Mouse (Mus musculus) erythroblast, embryonic 14.5 days (primary cell): ENCODE results near the gene Ntm. TPM values are rescaled to one million over a fixed set of nuclear protein-coding genes. Genes with fewer than 3 reads are reported as not detected.

Source experiments
- H3K27me3 ChIP-seq: 2 replicates; pipeline ENCODE4 v1.6.1; 2012; ENCODE audit warnings: inconsistent platforms; ENCODE audit not compliant: control insufficient read depth
- H3K36me3 ChIP-seq: 2 replicates; pipeline ENCODE4 v1.6.1; 2012; ENCODE audit warnings: mild to moderate bottlenecking, inconsistent platforms; ENCODE audit not compliant: control insufficient read depth
- H3K4me1 ChIP-seq: 2 replicates; pipeline ENCODE4 v1.6.1; 2012; ENCODE audit warnings: inconsistent platforms; ENCODE audit not compliant: control insufficient read depth
- H3K4me3 ChIP-seq: replicated peaks from 2 replicates; pipeline ENCODE3; 2012; ENCODE audit warnings: moderate library complexity, mild to moderate bottlenecking, inconsistent platforms
- H3K9me3 ChIP-seq: 2 replicates; pipeline ENCODE4 v1.6.1; 2012; ENCODE audit warnings: low read length, inconsistent platforms, mixed read lengths; ENCODE audit not compliant: control insufficient read depth
- GATA1 ChIP-seq: IDR thresholded peaks from 2 replicates; pipeline ENCODE4 v1.6.1; 2012; ENCODE audit warnings: low read length, inconsistent platforms, mixed read lengths
- TAL1 ChIP-seq: IDR thresholded peaks from 3 replicates; pipeline ENCODE4 v1.6.1; 2012; ENCODE audit warnings: low read length, inconsistent platforms, mixed read lengths
- polyA plus RNA-seq: library from polyadenylated mRNA; stranded (reverse); fragments of >175 nt; gene quantifications from 2 replicates; pipeline ENCODE4 v1.2.3, GENCODE M21; 2012

The Ntm gene
- polyA plus RNA-seq, result 0.01 TPM in 1 of 2 replicates, not detected in the other

DNA sequence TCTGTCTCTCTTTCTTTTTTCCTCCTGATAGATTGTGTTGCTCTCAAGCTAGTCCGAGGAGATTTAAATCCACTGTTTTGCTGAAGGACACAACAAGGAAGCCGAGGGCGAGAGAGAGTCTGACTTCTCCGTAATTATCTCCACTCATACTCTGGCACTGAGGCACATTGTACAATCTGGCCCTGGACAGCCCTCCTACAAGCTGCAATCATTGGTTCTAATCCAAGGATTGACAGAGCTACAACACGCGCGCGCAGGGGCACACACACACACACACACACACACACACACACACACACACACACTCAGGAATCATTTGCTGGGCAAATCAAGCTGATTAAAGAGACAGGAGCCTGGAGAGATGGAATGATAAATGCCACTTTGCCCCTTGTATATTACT is at the start of gene Ntm:
TSS of gene Ntm (minus strand) at position 164 of the 400 bp plus-strand sequence.
- no peak within 1 kb of the TSS for H3K4me3 ChIP-seq
- TF ChIP-seq GATA1 (no peak), TAL1 (no peak)

DNA sequence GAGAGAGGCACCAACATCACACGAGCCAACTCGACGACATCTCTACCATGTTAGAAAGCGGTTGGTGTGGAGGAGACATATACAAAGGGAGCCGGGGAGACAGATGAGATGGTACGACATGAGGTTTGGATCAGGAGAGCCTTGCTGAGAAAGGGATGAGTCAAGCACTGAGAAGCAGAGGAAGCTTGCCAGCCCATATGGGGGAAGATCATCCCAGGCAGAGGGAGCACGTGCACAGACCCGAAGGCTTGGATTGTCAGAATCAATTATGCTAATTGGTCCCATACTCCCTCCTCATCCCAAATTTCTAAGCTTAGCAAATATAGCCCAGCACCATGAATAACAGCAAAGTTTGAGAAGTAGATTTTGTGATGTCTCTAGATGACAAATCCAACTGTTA is 42.8 kb upstream of the Ntm start:
- Histone ChIP-seq H3K4me3 (no peak overlapping the region), H3K4me1 (no peaks in the 10 kb centered on the region), H3K27me3 (no peaks in the 10 kb centered on the region), H3K9me3 (no peaks in the 10 kb centered on the region), H3K36me3 (no peaks in the 10 kb centered on the region)
- TF ChIP-seq GATA1 (no peak), TAL1 (no peak)

More for the DNA sequence above, at the start of gene Ntm:
- peaks cover 23% of the 10 kb centered on the region for H3K27me3 ChIP-seq
- H3K4me1 ChIP-seq, result no peaks in the 10 kb centered on the region
- H3K36me3 ChIP-seq, result no peaks in the 10 kb centered on the region
- H3K9me3 ChIP-seq, result no peaks in the 10 kb centered on the region

DNA sequence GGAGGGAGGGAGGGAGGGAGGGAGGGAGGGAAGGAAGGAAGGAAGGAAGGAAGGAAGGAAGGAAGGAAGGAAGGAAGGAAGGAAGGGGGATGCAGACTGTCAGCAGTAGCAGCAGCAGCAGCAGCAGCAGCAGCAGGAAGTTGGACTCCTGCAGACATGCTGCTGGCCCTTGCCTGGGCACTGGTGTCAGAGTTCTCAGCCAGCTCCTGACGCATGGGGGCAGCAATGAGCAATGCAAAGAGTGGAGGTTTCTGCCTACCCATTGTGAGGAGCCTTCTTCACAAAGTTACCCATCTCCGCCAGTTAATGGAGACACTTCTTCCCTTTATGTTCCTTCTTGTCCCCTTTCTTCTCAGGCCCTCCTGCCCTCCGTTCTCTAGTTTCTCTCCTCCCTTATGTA is 40.7 kb upstream of the Ntm start:
- no peaks in the 10 kb centered on the region for H3K9me3 ChIP-seq
- no peak overlapping the region for H3K4me3 ChIP-seq
- no peaks in the 10 kb centered on the region for H3K36me3 ChIP-seq
- no peaks in the 10 kb centered on the region for H3K27me3 ChIP-seq
- no peaks in the 10 kb centered on the region for H3K4me1 ChIP-seq
- no peak for TF ChIP-seq TAL1
- TF ChIP-seq GATA1, result no peak

DNA sequence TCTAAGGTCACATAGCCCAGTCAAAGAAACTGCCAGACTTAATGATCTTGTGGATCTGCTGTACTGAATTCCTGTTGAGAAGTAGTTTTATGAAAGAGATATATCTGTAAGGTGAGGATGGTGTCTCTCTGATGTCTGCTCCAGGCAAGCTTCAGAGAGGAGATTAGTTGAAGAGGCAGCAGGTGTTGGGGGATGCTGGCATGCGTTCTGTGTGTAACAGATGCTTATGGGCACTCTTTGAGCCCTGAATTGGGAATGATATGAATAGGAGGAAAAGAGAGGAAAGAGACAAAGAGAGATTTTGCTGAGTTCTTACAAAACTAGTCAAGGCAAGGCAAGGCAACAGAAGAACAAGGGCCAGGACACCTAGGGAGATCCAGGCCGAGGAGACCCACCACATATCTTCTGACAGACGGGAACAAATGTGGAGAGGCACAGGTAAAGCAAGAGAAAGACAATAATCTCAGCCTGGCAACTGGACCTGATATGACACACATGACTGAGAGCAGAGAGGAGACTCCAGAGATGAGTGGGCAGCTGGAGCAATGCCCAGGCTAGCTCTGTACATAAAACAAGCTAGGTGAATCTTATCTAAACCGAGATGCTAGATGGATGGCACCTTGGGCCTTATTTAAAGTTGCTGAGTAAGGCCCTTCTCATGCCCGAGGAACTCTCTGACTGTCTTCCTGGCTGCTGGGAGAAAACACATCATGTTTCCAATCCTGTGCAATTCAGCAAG is 18.4 kb upstream of the Ntm start:
- no peak for TF ChIP-seq TAL1
- no peak for TF ChIP-seq GATA1
- Histone ChIP-seq H3K27me3 (no peaks in the 10 kb centered on the region), H3K36me3 (no peaks in the 10 kb centered on the region), H3K9me3 (no peaks in the 10 kb centered on the region), H3K4me1 (no peaks in the 10 kb centered on the region), H3K4me3 (no peak overlapping the region)

DNA sequence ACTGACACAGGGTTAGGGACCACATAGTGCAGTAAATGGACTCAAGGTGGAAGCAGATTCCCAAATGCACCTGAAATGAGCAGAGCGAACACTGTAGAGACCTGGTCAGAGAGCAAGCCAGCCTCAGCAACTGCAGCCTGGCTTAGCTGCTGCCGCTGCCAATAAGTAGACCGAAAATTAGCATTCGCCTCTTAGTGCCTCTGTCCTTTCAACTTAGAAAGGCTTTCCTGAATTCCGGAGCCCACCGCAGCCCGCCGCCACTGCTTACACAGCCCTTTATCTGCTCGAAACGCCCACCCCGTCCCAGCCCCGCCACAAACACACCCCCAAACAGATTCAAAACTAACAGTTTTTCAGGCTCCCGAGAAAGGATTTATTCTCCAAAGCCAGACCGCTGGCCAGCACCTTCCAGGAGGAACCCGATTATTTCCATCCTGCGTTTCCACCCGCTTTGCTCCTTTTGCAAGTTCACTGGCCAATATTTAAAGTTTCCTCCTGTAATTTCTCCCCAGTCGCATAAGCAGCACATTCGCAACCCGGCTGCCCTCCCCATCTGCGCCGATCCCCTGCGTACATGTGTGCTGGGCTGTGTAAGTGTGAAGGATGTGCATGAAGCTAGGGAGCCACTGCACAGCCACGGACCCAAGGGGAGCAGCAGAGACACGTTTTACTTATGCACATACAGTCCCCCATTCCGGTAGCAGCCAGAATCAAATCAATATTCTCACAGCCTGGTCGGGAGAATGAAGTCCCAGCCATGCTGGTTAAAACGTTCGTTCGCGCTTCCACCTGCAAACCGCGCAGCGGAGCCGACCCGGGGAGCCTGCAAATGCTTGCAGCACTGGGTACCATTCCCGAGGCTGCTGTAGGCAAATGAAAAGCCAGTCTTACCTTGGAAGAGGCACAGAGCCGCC is 730 bp downstream of the Ntm start:
- peaks cover 23% of the 10 kb centered on the region for H3K27me3 ChIP-seq
- no peak overlapping the region for H3K4me3 ChIP-seq
- H3K36me3 ChIP-seq, result no peaks in the 10 kb centered on the region
- H3K9me3 ChIP-seq, result no peaks in the 10 kb centered on the region
- TF ChIP-seq TAL1 (no peak), GATA1 (no peak)
- no peaks in the 10 kb centered on the region for H3K4me1 ChIP-seq

DNA sequence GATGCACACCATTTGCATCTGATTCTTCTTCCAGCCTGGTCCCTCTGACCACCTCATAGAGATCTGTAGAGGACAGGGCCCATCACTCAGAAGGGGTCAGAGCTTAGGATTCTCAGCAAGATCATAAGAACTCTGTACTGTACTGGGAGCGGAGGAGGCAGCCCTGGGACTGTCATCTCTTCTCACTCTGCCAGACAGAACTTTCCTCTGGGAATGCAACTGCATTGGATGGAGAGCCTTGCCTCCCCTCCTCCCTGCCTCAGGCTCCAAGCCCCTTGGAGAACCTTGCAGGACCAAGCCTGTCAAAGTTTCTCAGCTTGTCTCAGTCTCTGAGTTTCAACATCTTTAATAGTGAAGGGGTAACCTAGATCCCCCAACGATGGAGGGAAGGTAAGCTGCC is 1.4 kb downstream of the Ntm start:
- TF ChIP-seq TAL1 (no peak), GATA1 (no peak)
- no peak overlapping the region for H3K4me3 ChIP-seq

DNA sequence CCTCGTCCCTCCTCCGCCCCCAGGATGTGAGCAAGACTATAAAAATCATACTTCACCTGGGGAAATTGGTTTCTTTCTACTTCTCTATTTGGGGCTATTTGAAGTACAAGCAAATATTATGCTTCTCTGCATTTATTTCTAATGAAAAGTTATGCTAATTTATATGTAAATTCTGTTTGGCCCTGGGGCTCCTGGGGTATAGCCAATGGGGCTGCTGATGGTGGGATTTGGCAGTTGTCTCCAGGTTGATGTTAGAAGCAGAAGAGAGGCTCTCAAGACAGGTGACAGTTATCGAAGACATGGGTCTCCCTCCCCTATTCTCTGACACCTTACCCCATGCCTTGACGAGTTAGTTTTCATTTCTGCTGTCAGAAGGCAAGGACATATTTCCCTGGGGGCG is 2.2 kb downstream of the Ntm start:
- Histone ChIP-seq H3K9me3 (no peaks in the 10 kb centered on the region), H3K4me3 (no peak overlapping the region), H3K4me1 (no peaks in the 10 kb centered on the region), H3K27me3 (peaks cover 23% of the 10 kb centered on the region), H3K36me3 (no peaks in the 10 kb centered on the region)
- TF ChIP-seq TAL1, result no peak
- TF ChIP-seq GATA1, result no peak

More for the DNA sequence above, 1.4 kb downstream of the Ntm start:
- no peaks in the 10 kb centered on the region for H3K9me3 ChIP-seq
- H3K27me3 ChIP-seq, result peaks cover 23% of the 10 kb centered on the region
- H3K36me3 ChIP-seq, result no peaks in the 10 kb centered on the region
- H3K4me1 ChIP-seq, result no peaks in the 10 kb centered on the region

DNA sequence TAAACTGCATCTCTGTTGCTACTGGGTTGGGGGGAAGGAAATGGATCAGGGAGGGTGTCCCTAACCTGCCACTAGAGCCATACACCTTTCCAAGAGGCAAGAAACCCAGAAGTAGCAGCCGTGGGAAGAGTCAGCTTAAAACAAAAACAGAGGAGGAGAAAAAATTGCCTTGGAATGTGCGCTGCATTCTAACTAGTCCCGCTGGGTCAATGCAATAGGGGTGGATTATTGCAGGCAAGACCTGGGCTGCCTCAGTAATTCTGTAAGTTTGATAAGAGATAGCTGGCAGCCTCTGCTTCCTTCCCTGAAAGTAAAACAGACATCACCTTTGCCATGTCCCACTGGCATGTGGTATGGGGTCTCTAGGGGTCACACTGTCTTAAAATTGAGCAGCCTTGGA is 2.7 kb downstream of the Ntm start:
- Histone ChIP-seq H3K36me3 (no peaks in the 10 kb centered on the region), H3K27me3 (peaks cover 23% of the 10 kb centered on the region), H3K4me3 (no peak overlapping the region), H3K9me3 (no peaks in the 10 kb centered on the region), H3K4me1 (no peaks in the 10 kb centered on the region)
- TF ChIP-seq TAL1, result no peak
- no peak for TF ChIP-seq GATA1

DNA sequence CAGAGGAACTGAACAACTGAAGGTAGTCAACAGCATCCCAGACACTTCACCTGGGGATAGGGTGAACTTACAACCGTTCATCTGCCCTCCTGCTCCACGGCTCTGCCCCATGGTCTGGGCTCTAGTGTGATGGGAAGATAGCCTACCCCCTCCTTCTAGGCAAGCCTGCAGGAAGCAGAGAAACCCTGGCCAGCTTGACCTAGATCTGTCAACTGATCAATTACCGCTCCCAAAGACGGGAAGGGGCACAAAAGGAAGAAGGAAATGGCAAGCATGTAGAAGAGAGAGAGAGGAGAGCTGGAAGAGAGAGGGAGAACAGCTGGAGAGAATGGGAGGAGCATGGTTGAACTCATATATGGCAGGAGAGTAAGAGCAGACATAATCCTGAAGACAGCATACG is 6.0 kb downstream of the Ntm start:
- peaks cover 9% of the 10 kb centered on the region for H3K27me3 ChIP-seq
- no peak overlapping the region for H3K4me3 ChIP-seq
- no peaks in the 10 kb centered on the region for H3K36me3 ChIP-seq
- TF ChIP-seq TAL1 (no peak), GATA1 (no peak)
- no peaks in the 10 kb centered on the region for H3K9me3 ChIP-seq
- no peaks in the 10 kb centered on the region for H3K4me1 ChIP-seq
